Mouse (Mus musculus) ES-E14 (cell line): ENCODE measurements around the gene Ptp4a2.

Source experiments
- CHD2 ChIP-seq: IDR thresholded peaks from 2 replicates; pipeline ENCODE4 v1.6.1; 2014; ENCODE audit warnings: mild to moderate bottlenecking, low read depth, low read length, inconsistent platforms
- HCFC1 ChIP-seq: IDR thresholded peaks from 2 replicates; pipeline ENCODE4 v1.6.1; 2012; ENCODE audit warnings: low read length, inconsistent platforms, borderline replicate concordance; ENCODE audit not compliant: insufficient read depth
- MAFK ChIP-seq: IDR thresholded peaks from 2 replicates; pipeline ENCODE4 v1.6.1; 2014; ENCODE audit warnings: mild to moderate bottlenecking, low read depth, low read length, inconsistent platforms; ENCODE audit not compliant: insufficient read depth

- TF ChIP-seq HCFC1 (no peak), CHD2 (no peak), MAFK (no peak)
Observed at GRCm38 (mm10) chr4:129782857-129783331, 28.1 kb upstream of the Ptp4a2 start.
